Mouse (Mus musculus) kidney, embryonic 14.5 days (tissue): ENCODE measurements around the gene Kel. TPM values are rescaled to one million over a fixed set of nuclear protein-coding genes. Genes with fewer than 3 reads are reported as not detected.

Source experiments
- ATAC-seq: fragments of 200-750 bp; cut with Nextera tagmentation; 2 replicates; pipeline ENCODE4 v1.8.0; 2017; ENCODE audit warnings: moderate number of reproducible peaks, mild to moderate bottlenecking, moderate TSS enrichment, moderate library complexity; ENCODE audit not compliant: low FRiP score, low TSS enrichment
- H3K27ac ChIP-seq: fragments of 300-500 bp; sonication (generic); 2 replicates; pipeline ENCODE4 v1.5.1; 2014; ENCODE audit warnings: low read depth, mild to moderate bottlenecking, low read length, moderate library complexity, mixed read lengths
- H3K27me3 ChIP-seq: fragments of 300-500 bp; sonication (generic); 2 replicates; pipeline ENCODE4 v1.6.1; 2014; ENCODE audit warnings: mild to moderate bottlenecking, low read length; ENCODE audit not compliant: control insufficient read depth, insufficient read depth
- H3K36me3 ChIP-seq: fragments of 300-500 bp; sonication (generic); 2 replicates; pipeline ENCODE4 v1.6.1; 2014; ENCODE audit warnings: low read length, mixed read lengths; ENCODE audit not compliant: control insufficient read depth, insufficient read depth
- H3K4me1 ChIP-seq: fragments of 300-500 bp; sonication (generic); 2 replicates; pipeline ENCODE4 v1.6.1; 2014; ENCODE audit warnings: low read length, mixed read lengths; ENCODE audit not compliant: control insufficient read depth, insufficient read depth
- H3K4me2 ChIP-seq: fragments of 300-500 bp; sonication (generic); replicated peaks from 2 replicates; pipeline ENCODE4 v1.6.1; 2014; ENCODE audit warnings: low read depth, mild to moderate bottlenecking, low read length
- H3K4me3 ChIP-seq: fragments of 300-500 bp; sonication (generic); 2 replicates; pipeline ENCODE4 v1.5.1; 2014; ENCODE audit warnings: mild to moderate bottlenecking, low read length
- H3K9ac ChIP-seq: fragments of 300-500 bp; sonication (generic); 2 replicates; pipeline ENCODE4 v1.6.1; 2014; ENCODE audit warnings: low read depth, mild to moderate bottlenecking, low read length, moderate library complexity
- H3K9me3 ChIP-seq: fragments of 300-500 bp; sonication (generic); 2 replicates; pipeline ENCODE4 v1.6.1; 2016; ENCODE audit warnings: low read length; ENCODE audit not compliant: control insufficient read depth
- WGBS: fragments of 180-500 bp; shearing (Covaris S2); extraction: QIAGEN DNeasy Blood & Tissue Kit; methylation state at CpG from one replicate; pipeline ENCODE4 v1.1.7; 2014; 5-methylcytosine and 5-hydroxymethylcytosine counted together
- polyA plus RNA-seq: library from polyadenylated mRNA; unstranded; fragments of >200 nt; fragmentation: Nextera tagmentation; extraction: Ambion mirVana; gene quantifications from 2 replicates; pipeline ENCODE4 v1.2.1, GENCODE M21; 2014

Gene Kel
- polyA plus RNA-seq, 1 experiment from 2014 or later: 1.2 TPM

- no peak for ATAC-seq
- Histone ChIP-seq H3K36me3 (no peaks in the 10 kb centered on the region), H3K27ac (no peak overlapping the region), H3K9ac (no peak overlapping the region), H3K27me3 (no peaks in the 10 kb centered on the region), H3K4me2 (no peak overlapping the region), H3K4me3 (no peak overlapping the region), H3K4me1 (no peaks in the 10 kb centered on the region), H3K9me3 (no peaks in the 10 kb centered on the region)
- WGBS: 76% methylated on average over 6 of the region's 6 CpGs
Observed at GRCm38 (mm10) chr6:41637927-41638506, 66.1 kb downstream of the Kel start.

GRCm38 (mm10) chr6:41637393-41637792 lies 66.7 kb downstream of the Kel start:
- no peaks in the 10 kb centered on the region for H3K9me3 ChIP-seq
- no peaks in the 10 kb centered on the region for H3K27me3 ChIP-seq
- no peaks in the 10 kb centered on the region for H3K36me3 ChIP-seq
- no peaks in the 10 kb centered on the region for H3K4me1 ChIP-seq
- no peak overlapping the region for H3K4me2 ChIP-seq
- ATAC-seq: no peak
- H3K27ac ChIP-seq: no peak overlapping the region
- 17% methylated on average over 1 of the region's 1 CpGs for WGBS
- H3K9ac ChIP-seq: no peak overlapping the region
- no peak overlapping the region for H3K4me3 ChIP-seq

Other genes with a start within 250 kb of the Kel start
- not detected in 2 replicates for gene Prss1, start 245.4 kb downstream of the Kel start, polyA plus RNA-seq
- not detected in 2 replicates for gene Prss2, start 182.6 kb downstream of the Kel start, polyA plus RNA-seq
- gene Ephb6, start 98.9 kb downstream of the Kel start, polyA plus RNA-seq: 9.2 and 11.8 TPM in 2 replicates
- gene Trpv6, start 67.9 kb downstream of the Kel start, polyA plus RNA-seq: 2.7 and 3.2 TPM in 2 replicates
- 0.16 TPM in 1 of 2 replicates, not detected in the other for gene Trpv5, start 23.6 kb downstream of the Kel start, polyA plus RNA-seq
- gene Llcfc1, start 19.9 kb downstream of the Kel start, polyA plus RNA-seq: 0.37 TPM in 1 of 2 replicates, not detected in the other
- not detected in 2 replicates for gene Olfr459, start 70.8 kb upstream of the Kel start, polyA plus RNA-seq
- not detected in 2 replicates for gene Pip, start 143.2 kb upstream of the Kel start, polyA plus RNA-seq
- gene Sval2, start 148.7 kb upstream of the Kel start, polyA plus RNA-seq: not detected in 2 replicates
- gene Sval1, start 247.3 kb upstream of the Kel start, polyA plus RNA-seq: not detected in 2 replicates